Mouse (Mus musculus): Measurements from ENCODE around the gene 2310061I04Rik.

DNA sequence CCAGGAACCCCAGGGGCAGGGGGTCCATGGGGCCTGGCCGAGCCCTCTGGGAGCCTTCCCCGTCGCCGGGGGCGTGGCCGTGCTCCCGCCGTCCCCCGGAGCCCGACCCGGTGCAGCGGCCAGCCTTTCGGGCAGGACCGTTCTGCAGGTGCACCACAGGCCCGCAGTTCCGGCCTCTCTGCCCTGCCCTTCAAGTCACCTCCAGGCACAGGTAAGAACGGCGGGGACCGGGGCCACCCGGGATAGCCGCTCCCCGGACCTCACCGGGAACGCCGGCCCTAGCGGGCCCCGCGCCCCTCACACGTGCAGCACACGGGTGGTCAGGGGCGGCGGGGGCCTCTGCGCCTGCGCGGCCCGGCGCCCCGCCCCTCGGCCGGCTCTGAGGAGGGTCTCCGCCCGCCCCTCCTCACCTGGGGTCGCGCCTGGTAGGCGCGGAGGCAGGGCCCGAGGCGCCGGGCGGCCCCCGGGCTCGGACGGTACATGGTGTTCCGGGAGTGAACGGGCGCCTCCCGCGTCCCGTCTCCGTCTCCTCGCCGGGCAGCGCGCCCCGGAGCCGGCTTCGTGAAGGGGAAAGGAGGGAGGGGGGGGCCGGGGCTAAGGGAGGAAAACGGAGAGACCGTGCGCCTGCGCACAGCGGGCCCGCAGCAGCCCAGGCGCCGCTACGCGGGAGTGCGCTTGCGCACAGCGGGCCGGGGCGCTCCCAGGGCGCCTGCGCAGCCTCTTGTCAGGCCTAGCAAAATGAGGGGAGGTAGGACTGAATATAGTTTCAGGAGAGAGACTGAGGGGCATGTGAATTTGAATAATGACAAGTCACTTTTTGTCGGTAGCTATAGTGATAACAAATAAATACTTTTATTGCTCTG, at the start of gene 2310061I04Rik:
- TF ChIP-seq CTCF (IDR thresholded peaks at IDR 0.05; ENCODE audit: extremely low read depth, insufficient read depth, insufficient read length, insufficient replicate concordance) (no peak), POLR2A (IDR thresholded peaks at IDR 0.05; ENCODE audit: low read depth, low read length) (no peak)

Data from spleen, adult 2 months (tissue).